Mouse (Mus musculus) neural tube, embryonic 11.5 days (tissue): ENCODE results near the gene Fmo4. TPM values are rescaled to one million over a fixed set of nuclear protein-coding genes. Genes with fewer than 3 reads are reported as not detected.

Source experiments
- ATAC-seq: fragments of 200-750 bp; cut with Nextera tagmentation; 2 replicates; pipeline ENCODE4 v1.8.0; 2017; ENCODE audit warnings: moderate number of reproducible peaks, mild to moderate bottlenecking, moderate TSS enrichment, moderate library complexity; ENCODE audit not compliant: insufficient read depth, low FRiP score, low TSS enrichment
- DNase-seq: peaks from one replicate; pipeline ENCODE4 v3.0.0-alpha.2; 2015; ENCODE audit warnings: low spot score
- H3K27ac ChIP-seq: fragments of 300-500 bp; sonication (generic); 2 replicates; pipeline ENCODE4 v1.5.1; 2014; ENCODE audit warnings: low read depth, mild to moderate bottlenecking, low read length
- H3K27me3 ChIP-seq: fragments of 300-500 bp; sonication (generic); 2 replicates; pipeline ENCODE4 v1.6.1; 2014; ENCODE audit warnings: mild to moderate bottlenecking, low read length, mixed read lengths; ENCODE audit not compliant: control insufficient read depth, insufficient read depth
- H3K36me3 ChIP-seq: fragments of 300-500 bp; sonication (generic); 2 replicates; pipeline ENCODE4 v1.6.1; 2014; ENCODE audit warnings: mild to moderate bottlenecking, low read length, moderate library complexity, mixed read lengths; ENCODE audit not compliant: control insufficient read depth, insufficient read depth
- H3K4me1 ChIP-seq: fragments of 300-500 bp; sonication (generic); 2 replicates; pipeline ENCODE4 v1.6.1; 2014; ENCODE audit warnings: low read length, mixed read lengths; ENCODE audit not compliant: control insufficient read depth, insufficient read depth
- H3K4me2 ChIP-seq: fragments of 300-500 bp; sonication (generic); 2 replicates; pipeline ENCODE4 v1.6.1; 2014; ENCODE audit warnings: low read depth, mild to moderate bottlenecking, moderate library complexity
- H3K4me3 ChIP-seq: fragments of 300-500 bp; sonication (generic); 2 replicates; pipeline ENCODE4 v1.5.1; 2014; ENCODE audit warnings: low read depth, low read length
- H3K9ac ChIP-seq: fragments of 300-500 bp; sonication (generic); 2 replicates; pipeline ENCODE4 v1.6.1; 2014; ENCODE audit warnings: mild to moderate bottlenecking, low read length
- H3K9me3 ChIP-seq: fragments of 300-500 bp; sonication (generic); 2 replicates; pipeline ENCODE4 v1.6.1; 2016; ENCODE audit warnings: low read length; ENCODE audit not compliant: control insufficient read depth
- WGBS: fragments of 180-500 bp; shearing (Covaris S2); extraction: QIAGEN DNeasy Blood & Tissue Kit; methylation state at CpG from one replicate; pipeline ENCODE4 v1.1.7; 2014; 5-methylcytosine and 5-hydroxymethylcytosine counted together
- polyA plus RNA-seq: library from polyadenylated mRNA; unstranded; fragments of >200 nt; fragmentation: Nextera tagmentation; extraction: Ambion mirVana; gene quantifications from 2 replicates; pipeline ENCODE4 v1.2.1, GENCODE M21; 2014

Fmo4 gene
- polyA plus RNA-seq, result 0.28 and 0.65 TPM in 2 replicates

GRCm38 (mm10) chr1:162813836-162814156, at the start of gene Fmo4:
TSS of gene Fmo4 (minus strand) at chr1:162813972.
- Histone ChIP-seq H3K27ac (no peak within 1 kb of the TSS), H3K4me3 (no peak within 1 kb of the TSS), H3K4me2 (no peak within 1 kb of the TSS), H3K4me1 (no peaks in the 10 kb centered on the region), H3K36me3 (no peaks in the 10 kb centered on the region), H3K27me3 (no peaks in the 10 kb centered on the region), H3K9me3 (no peaks in the 10 kb centered on the region), H3K9ac (no peak within 1 kb of the TSS)
- DNase-seq (peak; percentile 24), ATAC-seq (0 out of 2 replicates have a peak, but pooled peaks have one; percentile 36)
- 47% methylated on average over 8 of the region's 8 CpGs for WGBS

- Histone ChIP-seq H3K36me3 (no peaks in the 10 kb centered on the region), H3K9me3 (no peaks in the 10 kb centered on the region), H3K27me3 (no peaks in the 10 kb centered on the region), H3K4me1 (no peaks in the 10 kb centered on the region), H3K4me2 (no peak overlapping the region), H3K27ac (no peak overlapping the region), H3K4me3 (no peak overlapping the region), H3K9ac (no peak overlapping the region)
- WGBS, result 20% methylated on average over 1 of the region's 1 CpGs
- DNase-seq (no peak), ATAC-seq (no peak)
Measured at GRCm38 (mm10) chr1:162862328-162862727, 48.6 kb upstream of the Fmo4 start.

GRCm38 (mm10) chr1:162859996-162860605, 46.3 kb upstream of the Fmo4 start:
- DNase-seq (no peak), ATAC-seq (no peak)
- H3K4me2 ChIP-seq, result no peak overlapping the region

GRCm38 (mm10) chr1:162859545-162859976, 45.8 kb upstream of the Fmo4 start:
- no peak for DNase-seq
- H3K9me3 ChIP-seq, result no peaks in the 10 kb centered on the region
- no peak overlapping the region for H3K27ac ChIP-seq
- no peaks in the 10 kb centered on the region for H3K27me3 ChIP-seq
- H3K4me2 ChIP-seq, result no peak overlapping the region
- no peaks in the 10 kb centered on the region for H3K36me3 ChIP-seq
- ATAC-seq, result no peak
- no peaks in the 10 kb centered on the region for H3K4me1 ChIP-seq
- 69% methylated on average over 10 of the region's 10 CpGs for whole genome bisulfite sequencing
- no peak overlapping the region for H3K9ac ChIP-seq
- H3K4me3 ChIP-seq, result no peak overlapping the region

More at GRCm38 (mm10) chr1:162859996-162860605, 46.3 kb upstream of the Fmo4 start:
- no peak overlapping the region for H3K9ac ChIP-seq
- 86% methylated on average over 9 of the region's 9 CpGs for WGBS
- H3K4me1 ChIP-seq, result no peaks in the 10 kb centered on the region
- no peak overlapping the region for H3K4me3 ChIP-seq
- H3K36me3 ChIP-seq, result no peaks in the 10 kb centered on the region
- no peaks in the 10 kb centered on the region for H3K27me3 ChIP-seq
- no peaks in the 10 kb centered on the region for H3K9me3 ChIP-seq
- H3K27ac ChIP-seq, result no peak overlapping the region

GRCm38 (mm10) chr1:162858748-162859130, 45.0 kb upstream of the Fmo4 start:
- no peak overlapping the region for H3K4me3 ChIP-seq
- no peaks in the 10 kb centered on the region for H3K27me3 ChIP-seq
- no peaks in the 10 kb centered on the region for H3K4me1 ChIP-seq
- no peak for DNase-seq
- H3K9ac ChIP-seq, result no peak overlapping the region
- no peak overlapping the region for H3K27ac ChIP-seq
- no peak overlapping the region for H3K4me2 ChIP-seq
- no peaks in the 10 kb centered on the region for H3K36me3 ChIP-seq
- no peak for ATAC-seq
- H3K9me3 ChIP-seq, result no peaks in the 10 kb centered on the region
- WGBS, result 67% methylated on average over 12 of the region's 12 CpGs

- DNase-seq (no peak), ATAC-seq (no peak)
- 73% methylated on average over 17 of the region's 18 CpGs for WGBS
- Histone ChIP-seq H3K27ac (no peak overlapping the region), H3K4me2 (no peak overlapping the region), H3K4me3 (no peak overlapping the region), H3K4me1 (no peaks in the 10 kb centered on the region), H3K36me3 (no peaks in the 10 kb centered on the region), H3K9me3 (no peaks in the 10 kb centered on the region), H3K9ac (no peak overlapping the region), H3K27me3 (no peaks in the 10 kb centered on the region)
Measured at GRCm38 (mm10) chr1:162857766-162858747, 44.3 kb upstream of the Fmo4 start.

- ATAC-seq, result no peak
- H3K36me3 ChIP-seq, result no peaks in the 10 kb centered on the region
- H3K27me3 ChIP-seq, result no peaks in the 10 kb centered on the region
- H3K27ac ChIP-seq, result no peak overlapping the region
- H3K9ac ChIP-seq, result no peak overlapping the region
- H3K9me3 ChIP-seq, result no peaks in the 10 kb centered on the region
- no peak for DNase-seq
- H3K4me3 ChIP-seq, result no peak overlapping the region
- H3K4me2 ChIP-seq, result no peak overlapping the region
- H3K4me1 ChIP-seq, result no peaks in the 10 kb centered on the region
- WGBS, result 76% methylated on average over 3 of the region's 3 CpGs
Measured at GRCm38 (mm10) chr1:162853812-162854482, 40.2 kb upstream of the Fmo4 start.

- Histone ChIP-seq H3K36me3 (no peaks in the 10 kb centered on the region), H3K4me2 (no peak overlapping the region), H3K9me3 (no peaks in the 10 kb centered on the region), H3K4me3 (no peak overlapping the region), H3K9ac (no peak overlapping the region), H3K27ac (no peak overlapping the region), H3K4me1 (no peaks in the 10 kb centered on the region), H3K27me3 (no peaks in the 10 kb centered on the region)
- no peak for DNase-seq
- ATAC-seq, result no peak
- 96% methylated on average over 6 of the region's 6 CpGs for WGBS
Measured at GRCm38 (mm10) chr1:162847554-162847953, 33.8 kb upstream of the Fmo4 start.
